Mouse (Mus musculus) brain, embryonic 14.5 days (tissue): Measurements from ENCODE around the gene Poll.

Experiments used
- CTCF ChIP-seq: fragments of 200-500 bp; IDR thresholded peaks from 2 replicates; pipeline ENCODE4 v1.5.1; 2012; ENCODE audit warnings: inconsistent platforms, mild to moderate bottlenecking, moderate library complexity, borderline replicate concordance; ENCODE audit not compliant: insufficient read depth, insufficient read length; ENCODE audit errors: extremely low read depth
- POLR2A ChIP-seq: fragments of 200-500 bp; IDR thresholded peaks from 2 replicates; pipeline ENCODE4 v1.6.1; 2012; ENCODE audit warnings: mild to moderate bottlenecking, inconsistent platforms, borderline replicate concordance; ENCODE audit not compliant: poor library complexity, insufficient read depth, insufficient read length, severe bottlenecking; ENCODE audit errors: extremely low read depth

DNA sequence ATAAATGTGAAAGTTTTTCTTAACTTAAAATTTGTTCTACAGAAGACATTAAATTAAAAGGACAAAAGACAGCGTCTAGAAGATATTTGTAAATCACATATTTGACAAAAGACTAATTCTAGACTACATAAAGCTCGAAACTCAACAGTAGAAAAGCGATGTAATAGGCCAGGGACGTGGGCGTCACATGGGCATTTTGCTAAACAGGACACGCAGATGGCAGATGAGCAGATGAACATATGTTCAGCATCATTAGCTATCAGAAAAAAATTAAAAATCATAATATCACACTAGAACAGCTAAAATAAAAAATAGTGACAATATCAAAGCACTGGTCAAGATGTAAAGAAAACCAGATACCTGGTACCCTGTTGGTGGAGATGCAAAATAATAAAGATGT, 29.4 kb upstream of the Poll start:
- no peak for TF ChIP-seq CTCF
- TF ChIP-seq POLR2A, result no peak
